Mouse (Mus musculus): Measurements from ENCODE around the gene Gm10330.
A peak's percentile ranks its signal among the peaks of the same experiment; 100 is the strongest.
"Not testable (repeated sequence)": the region's sequence is repeated elsewhere in the genome, so short reads cannot be mapped to it uniquely, and the experiment has no call there.

The Gm10330 gene

DNA sequence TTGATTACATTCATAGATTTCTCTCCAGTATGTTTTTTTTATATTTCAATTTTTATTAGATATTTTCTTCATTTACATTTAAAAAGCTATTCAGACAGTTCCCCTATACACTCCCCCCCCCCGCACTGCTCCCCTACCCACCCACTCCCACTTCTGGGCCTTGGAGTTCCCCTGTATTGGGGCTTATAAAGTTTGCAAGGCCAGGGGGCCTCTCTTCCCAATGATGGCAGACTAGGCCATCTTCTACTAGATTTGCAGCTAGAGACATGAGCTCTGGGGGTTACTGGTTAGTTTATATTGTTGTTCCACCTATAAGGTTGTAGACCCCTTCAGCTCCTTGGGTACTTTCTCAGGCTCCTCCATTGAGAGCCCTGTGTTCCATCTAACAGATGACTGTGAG, at the start of gene Gm10330:
TSS of gene Gm10330 (minus strand) at position 101 of the 400 bp plus-strand sequence.
- not testable (repeated sequence) for DNase-seq (ENCODE audit: low spot score in 2 of 2)

- DNase-seq (ENCODE audit: low spot score in 2 of 2), result not testable (repeated sequence)
These were observed 20.7 kb upstream of the Gm10330 start for GRCm38 (mm10) chr12:23800776-23801175.

- peak; percentile 14 for DNase-seq (ENCODE audit: low spot score in 2 of 2)
These were observed 20.3 kb upstream of the Gm10330 start for GRCm38 (mm10) chr12:23800366-23800765.
